Mouse (Mus musculus): ENCODE data around the gene Tbc1d10b. TPM values are rescaled to one million over a fixed set of nuclear protein-coding genes. Genes with fewer than 3 reads are reported as not detected.
"Not testable (repeated sequence)": the region's sequence is repeated elsewhere in the genome, so short reads cannot be mapped to it uniquely, and the experiment has no call there.

Tbc1d10b gene
- total RNA-seq (2021), result 10 to 100 TPM; 28.8 to 29.1 TPM

DNA sequence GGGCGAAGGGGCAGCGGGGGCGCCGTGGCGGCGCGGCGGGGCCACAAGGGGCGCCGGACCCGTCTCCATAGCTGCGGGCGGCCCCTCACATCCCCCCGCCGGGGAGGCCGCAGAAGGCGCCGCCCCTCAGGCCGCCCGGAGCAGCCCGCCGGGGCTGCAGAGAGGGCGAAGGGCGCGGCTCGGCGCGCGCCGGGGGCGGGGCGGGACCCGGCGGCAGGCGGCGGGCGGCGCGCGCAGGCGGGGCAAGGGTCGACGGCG, at the start of gene Tbc1d10b:
Gene Tbc1d10b, minus strand, starts transcription at position 174 of the 258 bp plus-strand sequence.
- DNase-seq (ENCODE audit: low spot score), result no peak
- intact Hi-C loops (cut with DNase I), result no loop called here

DNA sequence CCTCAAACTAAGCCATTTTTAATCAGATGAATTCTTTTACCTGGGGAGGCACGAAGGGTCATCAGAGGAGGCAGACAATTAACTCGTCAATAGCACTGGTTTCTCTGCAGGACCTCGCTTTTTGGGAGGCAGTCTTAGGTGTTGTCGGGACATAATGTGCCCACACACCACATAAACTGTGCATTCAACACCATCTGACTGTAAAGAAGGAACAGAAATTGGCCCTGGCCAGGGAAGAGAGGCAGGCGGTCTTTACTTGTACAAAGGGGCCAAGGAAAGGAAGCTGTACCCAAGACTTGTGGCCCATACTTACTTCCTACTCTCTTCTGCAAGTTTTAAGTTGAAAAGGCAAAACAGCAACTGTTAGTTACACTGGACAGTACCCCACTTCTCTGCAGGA, 48.2 kb upstream of the Tbc1d10b start:
- intact Hi-C loops (cut with DNase I), result loop anchor here (5.0 kb wide), 1 partner anchor 216 kb away; no protein-coding TSS in a partner anchor
- no peak for DNase-seq (ENCODE audit: low spot score)

DNA sequence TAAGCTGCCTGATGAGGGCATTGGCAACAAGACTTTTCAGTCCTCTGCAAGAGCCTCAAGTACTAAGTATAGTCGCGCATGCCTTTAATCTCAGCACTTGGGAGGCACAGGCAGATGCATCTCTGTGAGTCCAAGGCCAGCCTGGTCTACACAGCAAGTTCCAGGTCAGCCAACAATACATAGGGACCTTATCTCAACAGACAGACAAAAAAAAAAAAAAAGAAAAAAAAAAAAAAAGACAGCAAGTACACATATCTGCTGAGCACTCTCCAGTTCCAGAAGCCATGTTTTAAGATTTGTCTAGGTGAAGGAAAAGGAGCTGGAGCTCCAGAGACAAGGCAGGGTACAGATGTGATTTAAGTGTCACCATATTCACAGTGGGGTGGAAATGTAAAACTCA, 47.7 kb upstream of the Tbc1d10b start:
- intact Hi-C loops (cut with DNase I), result loop anchor here (5.0 kb wide), 1 partner anchor 216 kb away; no protein-coding TSS in a partner anchor
- DNase-seq (ENCODE audit: low spot score), result no peak

DNA sequence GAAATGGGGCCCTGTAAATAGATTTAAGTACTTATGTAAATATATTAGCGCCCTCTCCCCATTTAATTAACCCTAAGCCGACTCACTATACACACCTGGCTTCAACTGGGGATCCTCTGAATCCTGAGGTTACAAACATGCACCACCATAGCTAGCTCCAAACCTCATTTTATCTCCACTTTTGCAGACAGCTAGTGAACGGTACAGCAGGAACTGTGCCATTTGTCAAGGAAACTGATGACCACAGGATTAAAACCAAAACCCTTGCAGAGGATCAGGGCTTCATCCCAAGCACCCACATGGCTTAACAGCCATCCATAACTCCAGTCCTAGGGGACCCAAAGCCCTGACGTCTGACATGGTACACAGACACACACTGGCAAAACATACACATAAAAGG, 46.7 kb upstream of the Tbc1d10b start:
- DNase-seq (ENCODE audit: low spot score), result no peak
- intact Hi-C loops (cut with DNase I), result loop anchor here (5.0 kb wide), 1 partner anchor 217 kb away; no protein-coding TSS in a partner anchor

DNA sequence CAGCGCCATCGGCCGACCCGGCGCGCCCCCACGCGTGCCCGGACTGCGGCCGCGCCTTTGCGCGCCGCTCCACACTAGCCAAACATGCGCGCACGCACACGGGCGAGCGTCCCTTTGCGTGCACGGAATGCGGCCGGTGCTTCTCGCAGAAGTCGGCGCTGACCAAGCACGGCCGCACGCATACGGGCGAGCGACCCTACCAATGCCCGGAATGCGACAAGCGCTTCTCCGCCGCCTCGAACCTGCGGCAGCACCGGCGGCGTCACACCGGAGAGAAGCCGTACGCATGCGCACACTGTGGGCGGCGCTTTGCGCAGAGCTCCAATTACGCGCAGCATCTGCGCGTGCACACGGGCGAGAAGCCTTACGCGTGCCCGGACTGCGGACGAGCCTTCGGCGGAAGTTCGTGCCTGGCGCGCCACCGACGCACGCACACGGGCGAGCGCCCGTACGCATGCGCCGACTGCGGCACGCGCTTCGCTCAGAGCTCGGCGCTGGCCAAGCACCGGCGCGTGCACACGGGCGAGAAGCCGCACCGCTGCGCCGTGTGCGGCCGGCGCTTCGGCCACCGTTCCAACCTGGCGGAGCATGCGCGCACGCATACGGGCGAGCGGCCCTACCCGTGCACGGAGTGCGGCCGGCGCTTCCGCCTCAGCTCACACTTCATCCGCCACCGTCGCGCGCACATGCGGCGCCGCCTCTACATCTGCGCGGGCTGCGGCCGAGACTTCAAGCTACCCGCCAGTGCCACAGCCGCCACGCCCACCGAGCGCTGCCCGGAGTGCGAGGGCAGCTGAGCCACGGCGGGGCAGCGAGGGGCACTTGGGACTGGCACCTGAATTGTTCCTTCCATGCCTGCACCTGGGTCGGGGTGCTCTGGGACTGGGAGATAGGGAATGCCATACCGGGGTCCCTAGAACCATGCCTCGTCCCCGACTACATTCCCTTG, 45.8 kb upstream of the Tbc1d10b start:
- intact Hi-C loops (cut with DNase I), result loop anchor here (2.0 kb wide), 1 partner anchor 21 kb away; the partner anchor contains the start of genes Sept1 and Zfp553

DNA sequence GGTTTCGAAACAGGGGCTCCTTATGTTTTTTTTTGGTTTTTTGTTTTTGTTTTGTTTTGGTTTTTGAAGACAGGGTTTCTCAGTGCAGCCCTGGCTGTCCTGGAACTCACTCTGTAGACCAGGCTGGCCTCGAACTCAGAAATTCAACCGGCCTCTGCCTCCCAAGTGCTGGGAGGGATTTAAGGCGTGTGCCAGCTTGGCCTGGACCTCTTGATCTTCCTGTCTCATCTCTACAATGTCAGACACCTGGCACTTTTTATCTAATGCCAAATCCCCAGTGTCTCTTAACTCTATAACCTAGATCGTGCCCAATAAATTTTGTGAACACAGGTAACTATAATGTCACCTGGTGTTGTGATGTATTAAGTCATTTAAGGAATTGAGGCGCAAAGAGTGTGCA, 45.1 kb upstream of the Tbc1d10b start:
- DNase-seq (ENCODE audit: low spot score), result no peak
- intact Hi-C loops (cut with DNase I), result loop anchor here (2.0 kb wide), 1 partner anchor 21 kb away; the partner anchor contains the start of genes Sept1 and Zfp553

More for the DNA sequence above, 45.8 kb upstream of the Tbc1d10b start:
- DNase-seq (ENCODE audit: low spot score), result peak; percentile 89

DNA sequence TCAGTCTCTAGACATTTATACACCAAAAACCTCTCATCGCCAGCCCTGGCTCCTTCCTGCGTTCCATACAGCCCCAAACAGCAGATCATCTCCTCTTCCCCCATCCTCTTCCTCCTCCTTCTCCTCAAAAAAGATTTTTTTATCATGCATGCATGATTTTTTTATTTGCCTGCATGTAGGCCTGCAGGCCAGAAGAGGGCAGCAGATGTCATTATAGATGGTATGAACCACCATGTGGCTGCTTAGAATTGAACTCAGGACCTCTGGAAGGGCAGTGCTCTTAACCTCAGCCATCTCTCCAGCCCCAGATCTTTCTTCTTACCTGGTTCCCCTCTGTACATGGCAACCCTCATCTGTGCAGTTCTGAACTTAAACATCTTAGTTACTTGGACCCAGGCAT, 44.1 kb upstream of the Tbc1d10b start:
- DNase-seq (ENCODE audit: low spot score), result no peak
- intact Hi-C loops (cut with DNase I), result loop anchor here (2.0 kb wide), 1 partner anchor 20 kb away; the partner anchor contains the start of genes Sept1 and Zfp553

DNA sequence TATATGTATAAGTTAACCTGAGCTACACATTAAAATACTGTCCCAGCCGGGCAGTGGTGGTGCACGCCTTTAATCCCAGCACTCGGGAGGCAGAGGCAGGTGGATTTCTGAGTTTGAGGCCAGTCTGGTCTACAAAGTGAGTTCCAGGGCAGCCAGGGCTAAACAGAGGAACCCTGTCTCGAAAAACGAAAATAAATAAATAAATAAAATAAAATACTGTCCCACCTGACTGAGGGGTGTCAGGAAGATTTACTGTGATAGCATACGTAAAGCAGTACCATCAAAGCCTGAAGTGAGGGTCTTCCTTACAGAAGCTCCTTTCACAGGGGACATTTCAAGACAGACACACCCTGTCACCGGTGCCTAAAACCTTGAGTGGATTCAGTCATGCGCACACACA, 42.2 kb upstream of the Tbc1d10b start:
- intact Hi-C loops (cut with DNase I); DNase-seq (ENCODE audit: low spot score): not testable (repeated sequence)

DNA sequence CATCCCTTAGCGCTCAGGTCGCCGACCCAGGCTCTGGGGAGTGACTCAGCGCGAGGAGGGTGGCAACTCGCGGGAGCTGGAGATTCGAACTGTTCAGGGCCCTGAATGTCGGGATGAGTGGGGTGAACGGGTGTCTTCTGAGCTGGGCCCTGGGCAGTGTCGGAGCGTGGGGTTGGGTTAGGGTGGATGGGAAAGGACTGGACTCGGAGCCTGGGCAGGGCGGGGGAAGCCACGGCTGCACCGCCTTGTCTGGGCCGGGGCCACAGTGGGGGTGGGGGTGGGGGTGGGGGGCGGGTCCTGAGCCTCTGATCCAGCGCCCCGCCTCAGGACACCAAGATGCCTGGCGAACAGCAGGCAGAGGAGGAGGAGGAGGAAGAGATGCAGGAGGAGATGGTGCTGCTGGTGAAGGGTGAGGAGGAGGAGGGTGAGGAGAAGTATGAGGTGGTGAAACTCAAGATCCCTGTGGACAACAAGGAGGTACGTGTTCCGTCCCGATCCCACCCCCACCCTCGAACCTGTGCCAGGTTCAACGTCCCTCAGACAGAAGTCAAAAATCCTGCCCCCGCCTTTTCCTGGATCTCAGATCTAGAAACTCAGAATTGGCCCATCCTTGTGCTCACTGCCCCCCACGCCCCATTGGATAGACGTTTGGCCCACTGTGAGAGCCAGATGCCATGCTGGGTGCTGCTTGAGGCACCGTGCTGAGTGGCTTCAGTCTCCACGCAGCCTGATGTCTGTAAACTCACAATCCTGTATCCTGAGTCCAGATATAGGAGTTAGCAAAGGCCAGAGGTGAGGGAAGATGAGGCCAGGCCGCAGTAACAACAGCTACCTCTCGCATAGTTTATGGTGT, 36.6 kb upstream of the Tbc1d10b start:
- no peak for DNase-seq (ENCODE audit: low spot score)
- intact Hi-C loops (cut with DNase I), result no loop called here

DNA sequence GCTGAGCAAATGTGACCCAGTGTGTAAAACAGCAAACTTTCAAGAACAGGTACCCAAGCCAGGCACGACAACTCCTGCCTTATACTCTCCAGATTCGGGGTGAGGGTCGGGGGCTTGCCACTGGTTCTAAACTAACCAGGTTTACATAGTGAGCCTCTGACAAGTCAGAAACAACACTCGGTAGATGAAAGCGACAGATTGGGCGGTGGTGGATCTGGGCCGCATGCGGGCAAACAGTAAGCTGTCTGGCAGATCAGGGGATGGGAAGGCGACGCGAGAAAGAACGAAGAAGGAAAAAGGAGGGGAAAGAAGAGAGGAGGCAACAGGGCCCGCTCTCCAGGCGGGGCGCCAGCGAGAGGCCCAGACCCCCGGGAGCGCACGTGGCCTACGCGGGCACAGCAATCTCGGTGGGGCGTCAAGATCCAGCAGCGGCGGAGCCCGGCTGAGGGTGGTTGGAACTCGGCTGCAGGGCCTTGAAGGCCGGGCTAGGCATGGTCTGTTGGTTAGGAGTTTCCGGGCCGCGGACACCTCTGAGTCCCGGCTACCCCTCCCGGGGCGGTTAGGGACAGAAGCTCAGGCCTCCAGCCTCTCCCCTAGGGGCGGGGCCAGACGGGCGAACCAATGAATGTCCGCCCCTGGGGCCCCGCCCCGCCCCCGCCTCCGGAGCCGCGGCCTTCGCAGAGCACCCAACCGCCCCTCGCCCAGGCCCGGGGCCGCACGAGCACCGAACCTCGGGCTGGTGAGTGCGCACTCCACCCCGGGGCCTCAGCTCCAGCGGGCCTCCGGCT, 35.8 kb upstream of the Tbc1d10b start, which contains the start of gene Zfp771:
Gene Zfp771, plus strand, starts transcription at position 405 of the 788 bp plus-strand sequence.
- peak; percentile 90 for DNase-seq (ENCODE audit: low spot score)
- intact Hi-C loops (cut with DNase I), result no loop called here

DNA sequence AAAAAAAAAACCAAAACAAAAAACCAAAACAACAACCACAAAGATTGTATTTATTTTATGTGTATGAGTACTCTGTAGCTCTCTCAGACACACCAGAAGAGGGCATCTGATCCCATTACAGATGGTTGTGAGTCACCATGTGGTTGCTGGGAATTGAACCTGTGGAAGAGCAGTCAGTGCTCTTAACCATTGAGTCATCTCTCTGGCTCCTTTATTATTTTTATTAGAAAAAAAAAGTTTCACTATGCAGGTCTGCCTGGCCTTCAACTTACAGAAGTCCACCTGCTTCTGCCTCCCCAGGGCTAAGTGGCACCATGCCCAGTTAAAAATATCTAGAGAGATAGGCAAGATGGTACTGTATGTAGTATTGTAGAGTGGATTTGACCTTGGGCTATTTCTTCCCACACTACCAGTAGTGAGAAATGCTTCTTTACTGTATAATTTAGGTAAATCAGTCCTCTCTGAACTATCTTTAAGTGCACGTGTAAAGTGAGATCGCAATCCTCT, 35.1 kb upstream of the Tbc1d10b start:
- DNase-seq (ENCODE audit: low spot score), result no peak

DNA sequence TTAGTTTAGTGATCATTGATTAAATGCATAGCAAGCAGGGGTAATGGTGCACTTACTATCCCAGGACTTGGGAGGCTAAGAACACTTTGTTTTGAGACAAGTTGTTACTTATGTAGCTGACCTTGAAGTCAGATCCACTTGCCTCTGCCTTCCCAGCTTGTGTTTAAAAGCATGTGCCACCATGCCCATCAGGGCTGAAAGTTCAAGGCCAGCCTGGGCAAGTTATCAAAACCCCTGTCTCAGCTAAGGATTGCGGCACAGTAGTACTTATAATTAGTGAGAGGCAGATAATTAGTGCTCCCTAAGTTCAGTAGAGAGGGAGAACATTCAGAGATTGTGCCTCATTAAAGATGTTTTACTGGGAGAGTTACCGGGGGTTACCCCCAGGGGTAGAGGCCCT, 26.5 kb upstream of the Tbc1d10b start:
- intact Hi-C loops (cut with DNase I), result no loop called here
- DNase-seq (ENCODE audit: low spot score), result no peak

More for the DNA sequence above, 35.1 kb upstream of the Tbc1d10b start:
- intact Hi-C loops (cut with DNase I), result no loop called here

DNA sequence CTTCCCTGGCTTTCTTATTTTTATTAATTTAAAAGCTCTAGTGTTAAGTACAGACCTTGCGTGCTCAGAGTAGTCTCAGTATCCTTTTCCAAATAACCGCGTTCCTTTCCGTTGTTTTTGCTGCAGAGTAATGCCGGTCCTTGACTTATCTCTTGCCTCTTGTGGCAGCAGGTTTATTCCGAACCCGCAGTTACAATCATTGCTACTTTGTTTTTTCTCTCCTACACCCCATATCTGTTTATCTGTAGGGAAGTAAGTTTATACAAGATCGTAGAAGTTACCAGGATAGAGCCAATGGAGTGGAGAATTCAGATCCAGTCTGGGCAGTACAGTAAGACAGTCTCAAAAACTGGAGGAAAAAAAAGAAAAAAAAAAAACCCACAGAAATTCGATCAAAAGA, 25.5 kb upstream of the Tbc1d10b start:
- intact Hi-C loops (cut with DNase I), result loop anchor here (2.0 kb wide), 1 partner anchor 19 kb away; no protein-coding TSS in a partner anchor
- no peak for DNase-seq (ENCODE audit: low spot score)

DNA sequence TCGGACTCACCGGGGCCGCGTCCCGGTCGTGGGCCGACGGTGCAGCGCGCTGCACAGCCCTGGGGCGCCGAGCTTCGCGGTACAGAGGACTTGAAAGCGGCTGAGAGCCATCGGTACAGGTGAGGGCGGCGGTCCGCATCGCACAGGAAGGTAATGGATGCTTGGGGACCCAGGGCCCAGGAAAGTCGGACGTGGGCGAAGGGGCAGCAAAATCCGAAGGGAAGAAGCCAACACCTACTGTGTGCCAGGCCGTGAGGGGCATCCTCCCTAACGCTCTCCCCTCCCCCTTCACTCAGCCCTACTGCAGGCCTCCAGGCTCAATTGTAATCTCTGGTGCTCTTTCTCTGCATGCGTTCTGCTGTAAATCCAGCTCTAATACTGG, 25.1 kb upstream of the Tbc1d10b start:
- DNase-seq (ENCODE audit: low spot score), result no peak
- intact Hi-C loops (cut with DNase I), result loop anchor here (2.0 kb wide), 1 partner anchor 19 kb away; no protein-coding TSS in a partner anchor

DNA sequence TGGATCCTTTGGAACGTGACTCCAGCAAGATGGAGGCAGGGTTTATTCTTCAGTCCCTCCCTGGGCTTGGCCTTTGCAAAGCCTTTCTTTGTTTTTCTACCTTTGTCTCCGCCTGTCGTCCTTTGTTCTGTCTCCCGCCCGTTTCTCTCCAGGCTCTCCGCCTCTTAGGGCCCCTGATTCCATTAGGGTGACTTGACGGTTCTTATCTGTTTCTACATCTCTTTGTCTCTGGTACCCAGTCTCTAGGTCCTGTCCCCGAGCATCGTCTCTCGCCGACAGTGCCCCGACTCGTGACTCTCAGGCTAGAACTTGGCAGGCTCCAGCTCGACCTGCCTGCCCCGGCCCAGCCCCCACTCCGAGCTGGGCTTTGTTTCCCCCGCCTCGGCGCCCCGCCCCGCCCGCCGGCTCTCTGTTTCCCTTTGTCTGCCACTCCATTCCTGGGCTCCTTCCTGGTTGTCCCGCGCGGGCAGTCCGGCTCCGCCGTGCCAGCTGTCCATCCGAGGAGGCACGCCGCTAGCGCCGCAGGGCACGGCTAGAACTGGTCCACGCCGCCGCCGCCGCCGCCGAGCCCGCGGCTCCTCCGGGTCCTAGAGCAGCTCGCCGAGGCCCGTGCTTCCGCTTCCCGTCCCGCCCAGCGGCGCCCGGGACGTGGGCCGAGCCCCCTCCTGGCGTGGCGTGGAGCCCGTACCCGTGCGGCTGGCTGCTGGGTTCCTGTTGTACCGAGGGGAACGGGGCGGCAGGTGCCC, 24.5 kb upstream of the Tbc1d10b start, which contains the start of the genes Zfp553 and Sept1:
Gene Zfp553, plus strand, starts transcription at position 440 of the 746 bp plus-strand sequence.
Gene Sept1, minus strand, starts transcription at position 509 of the 746 bp plus-strand sequence.
- peak; percentile 72 for DNase-seq (ENCODE audit: low spot score)
- intact Hi-C loops (cut with DNase I), result loop anchor here (2.0 kb wide), 1 partner anchor 20 kb away; no protein-coding TSS in a partner anchor

DNA sequence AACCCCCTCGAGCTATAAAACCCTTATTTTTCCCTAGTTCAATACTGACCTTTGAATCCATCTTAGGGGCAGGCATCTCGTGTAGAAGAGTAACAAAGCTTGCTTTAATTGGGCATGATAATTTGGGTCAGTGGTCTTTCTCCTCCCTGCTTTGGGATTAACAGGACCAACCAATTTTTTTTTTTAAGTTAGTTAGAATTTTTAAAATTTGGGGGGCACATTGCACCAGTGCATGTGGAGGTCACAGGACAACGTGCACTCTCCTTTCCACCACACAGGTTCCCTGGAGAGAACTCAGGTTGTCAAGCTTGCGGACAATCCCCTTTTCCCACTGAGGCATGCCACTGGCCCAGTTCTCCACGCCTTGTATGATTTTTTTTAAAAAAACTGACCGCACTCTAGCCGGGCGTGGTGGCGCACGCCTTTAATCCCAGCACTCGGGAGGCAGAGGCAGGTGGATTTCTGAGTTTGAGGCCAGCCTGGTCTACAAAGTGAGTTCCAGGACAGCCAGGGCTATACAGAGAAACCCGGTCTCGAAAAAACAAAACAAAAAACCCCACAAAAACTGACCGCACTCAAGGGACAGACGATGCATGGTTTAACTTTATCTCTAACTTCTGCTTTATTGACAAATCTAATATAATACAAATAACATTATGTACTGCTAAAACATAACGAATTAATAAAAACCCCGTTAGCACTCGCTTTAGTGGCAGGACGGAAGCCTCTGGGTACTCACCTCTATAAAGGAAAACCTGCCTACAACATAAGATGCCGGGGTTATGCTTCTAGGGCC, 23.8 kb upstream of the Tbc1d10b start:
- no peak for DNase-seq (ENCODE audit: low spot score)
- intact Hi-C loops (cut with DNase I), result loop anchor here (2.0 kb wide), 2 partner anchors 17 to 21 kb away; no protein-coding TSS in a partner anchor

DNA sequence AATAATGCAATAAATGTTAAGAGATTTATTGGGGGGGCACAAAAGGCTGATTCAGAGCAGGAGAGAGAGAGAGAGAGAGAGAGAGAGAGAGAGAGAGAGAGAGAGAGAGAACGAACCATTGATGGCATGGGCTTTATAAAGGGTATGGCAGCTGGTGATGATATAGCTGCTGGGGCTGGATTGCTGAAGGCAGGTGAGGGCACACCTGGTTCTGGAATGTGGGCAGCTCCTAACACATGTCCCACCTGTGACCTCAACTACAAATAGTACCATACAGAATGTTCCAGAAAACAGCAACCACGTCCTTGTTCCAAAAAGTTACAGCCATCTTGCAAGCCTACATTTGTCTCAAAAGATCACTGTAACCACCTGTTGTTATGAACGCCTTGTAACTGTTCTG, 23.1 kb upstream of the Tbc1d10b start:
- no peak for DNase-seq (ENCODE audit: low spot score)
- intact Hi-C loops (cut with DNase I), result loop anchor here (2.0 kb wide), 1 partner anchor 17 kb away; no protein-coding TSS in a partner anchor

Measured in heart, postnatal 25 days (tissue).